Mouse (Mus musculus): Measurements from ENCODE around the gene Klf7.

Gene Klf7

GRCm38 (mm10) chr1:64061488-64061887, 60.6 kb downstream of the Klf7 start:
- no peak for DNase-seq (ENCODE audit: low spot score)

GRCm38 (mm10) chr1:64060699-64061454, 61.2 kb downstream of the Klf7 start:
- no peak for DNase-seq (ENCODE audit: low spot score)

- DNase-seq (ENCODE audit: low spot score) = no peak
These were observed 62.0 kb downstream of the Klf7 start for GRCm38 (mm10) chr1:64060116-64060515.

- DNase-seq (ENCODE audit: low spot score) = no peak
These were observed 65.5 kb downstream of the Klf7 start for GRCm38 (mm10) chr1:64056541-64056940.

GRCm38 (mm10) chr1:64055978-64056377, 66.1 kb downstream of the Klf7 start:
- no peak for DNase-seq (ENCODE audit: low spot score)

- DNase-seq (ENCODE audit: low spot score) = no peak
These were observed 66.9 kb downstream of the Klf7 start for GRCm38 (mm10) chr1:64055210-64055609.

- no peak for DNase-seq (ENCODE audit: low spot score)
These were observed 69.9 kb downstream of the Klf7 start for GRCm38 (mm10) chr1:64052069-64052750.

GRCm38 (mm10) chr1:64048567-64048966, 73.5 kb downstream of the Klf7 start:
- DNase-seq (ENCODE audit: low spot score) = no peak

- no peak for DNase-seq (ENCODE audit: low spot score)
These were observed 75.3 kb downstream of the Klf7 start for GRCm38 (mm10) chr1:64046802-64047156.

- DNase-seq (ENCODE audit: low spot score) = no peak
These were observed 75.8 kb downstream of the Klf7 start for GRCm38 (mm10) chr1:64046087-64046801.

- no peak for DNase-seq (ENCODE audit: low spot score)
These were observed 77.5 kb downstream of the Klf7 start for GRCm38 (mm10) chr1:64044577-64044976.

GRCm38 (mm10) chr1:64040831-64041383, 81.2 kb downstream of the Klf7 start:
- no peak for DNase-seq (ENCODE audit: low spot score)

- DNase-seq (ENCODE audit: low spot score) = no peak
These were observed 81.9 kb downstream of the Klf7 start for GRCm38 (mm10) chr1:64040061-64040686.

GRCm38 (mm10) chr1:64038343-64038742, 83.7 kb downstream of the Klf7 start:
- no peak for DNase-seq (ENCODE audit: low spot score)

- no peak for DNase-seq (ENCODE audit: low spot score)
These were observed 84.3 kb downstream of the Klf7 start for GRCm38 (mm10) chr1:64037800-64038199.

- DNase-seq (ENCODE audit: low spot score) = no peak
These were observed 85.1 kb downstream of the Klf7 start for GRCm38 (mm10) chr1:64036881-64037452.

- no peak for DNase-seq (ENCODE audit: low spot score)
These were observed 86.3 kb downstream of the Klf7 start for GRCm38 (mm10) chr1:64035804-64036203.

- no peak for DNase-seq (ENCODE audit: low spot score)
These were observed 86.8 kb downstream of the Klf7 start for GRCm38 (mm10) chr1:64035087-64035791.

GRCm38 (mm10) chr1:64032502-64033231, 89.4 kb downstream of the Klf7 start:
- DNase-seq (ENCODE audit: low spot score) = no peak

- DNase-seq (ENCODE audit: low spot score) = no peak
These were observed 100.1 kb downstream of the Klf7 start for GRCm38 (mm10) chr1:64021986-64022385.
